Mouse (Mus musculus): ENCODE results near the gene Zc3h10.
"Not testable (repeated sequence)": the region's sequence is repeated elsewhere in the genome, so short reads cannot be mapped to it uniquely, and the experiment has no call there.

Gene Zc3h10

DNA sequence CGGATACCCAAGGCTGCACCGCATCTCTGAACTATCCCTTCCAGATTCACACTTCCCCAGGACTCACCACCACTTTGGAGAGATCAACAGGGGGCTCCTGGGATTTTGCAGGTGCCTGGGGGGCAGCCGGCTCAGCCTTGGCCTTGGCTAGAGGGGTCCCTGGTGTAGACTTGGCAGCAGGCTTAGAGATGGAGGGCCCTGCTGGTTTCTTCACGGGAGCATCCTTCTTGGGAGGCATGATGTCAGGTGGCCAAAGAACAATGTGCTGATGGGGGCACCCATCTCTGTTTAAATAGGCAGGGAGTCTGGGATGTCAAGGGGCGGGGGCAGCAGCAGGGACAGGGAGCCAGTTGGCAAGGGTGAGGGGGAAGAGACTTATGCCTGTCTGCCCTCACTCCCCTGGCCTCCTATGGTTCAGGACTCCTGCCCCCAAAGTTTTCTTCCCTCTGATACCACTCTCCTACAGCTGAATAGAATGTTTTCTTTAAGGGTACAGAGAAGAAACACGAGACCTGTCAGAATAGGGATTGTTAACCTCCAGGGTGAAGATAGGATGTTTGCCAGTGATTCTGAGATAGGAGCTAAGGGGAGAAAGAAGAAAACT lies 50.3 kb downstream of the Zc3h10 start:
- DNase-seq (ENCODE audit: inconsistent ontology term): no peak

DNA sequence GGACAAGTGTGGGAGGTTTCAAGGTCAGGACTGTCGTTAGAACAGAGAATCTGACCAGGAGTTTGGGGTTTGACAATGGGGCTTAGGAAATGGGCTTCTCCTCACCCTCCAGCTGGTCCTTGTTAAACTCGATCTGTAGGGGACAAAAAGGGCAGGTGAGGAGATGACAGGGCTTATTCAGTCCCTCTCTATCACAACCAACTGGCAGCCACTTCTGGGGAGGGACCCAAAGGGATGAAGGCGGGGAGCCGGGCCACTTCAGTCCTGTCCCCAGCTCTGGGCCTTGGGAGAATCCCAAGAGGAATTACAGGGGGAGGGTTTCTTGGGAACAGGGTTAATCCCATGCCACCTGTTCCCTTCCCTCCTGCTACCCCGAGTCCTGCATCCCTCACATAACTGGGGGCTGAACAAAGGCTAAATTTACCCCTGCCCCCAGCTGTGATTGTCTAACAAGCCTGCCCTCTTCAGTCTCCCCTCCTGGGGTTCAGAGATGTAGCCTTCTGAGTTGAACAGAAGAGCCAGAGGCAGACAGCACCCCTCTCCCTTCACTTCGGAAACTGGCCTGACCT lies 51.0 kb downstream of the Zc3h10 start:
- no peak for DNase-seq (ENCODE audit: inconsistent ontology term)

DNA sequence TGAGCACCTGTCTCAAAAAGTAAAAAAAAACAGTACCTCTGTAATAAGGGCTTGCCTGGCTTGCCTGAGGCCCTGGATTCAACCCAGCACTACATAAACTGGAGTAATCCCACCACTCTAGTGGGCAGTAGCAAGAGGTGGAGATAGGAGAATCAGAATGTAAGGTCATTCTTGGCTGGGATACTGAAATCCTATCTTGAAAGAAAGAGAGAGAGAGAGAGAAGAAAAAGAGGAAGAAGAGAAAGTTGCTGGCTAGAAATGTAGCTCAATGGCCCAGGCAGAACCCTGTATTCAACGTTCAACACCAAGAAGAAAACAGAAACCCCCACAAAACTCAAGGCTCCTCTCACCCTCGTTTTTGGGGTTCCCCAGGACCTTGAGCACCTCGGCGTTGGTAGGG lies 51.7 kb downstream of the Zc3h10 start:
- no peak for DNase-seq (ENCODE audit: inconsistent ontology term)

DNA sequence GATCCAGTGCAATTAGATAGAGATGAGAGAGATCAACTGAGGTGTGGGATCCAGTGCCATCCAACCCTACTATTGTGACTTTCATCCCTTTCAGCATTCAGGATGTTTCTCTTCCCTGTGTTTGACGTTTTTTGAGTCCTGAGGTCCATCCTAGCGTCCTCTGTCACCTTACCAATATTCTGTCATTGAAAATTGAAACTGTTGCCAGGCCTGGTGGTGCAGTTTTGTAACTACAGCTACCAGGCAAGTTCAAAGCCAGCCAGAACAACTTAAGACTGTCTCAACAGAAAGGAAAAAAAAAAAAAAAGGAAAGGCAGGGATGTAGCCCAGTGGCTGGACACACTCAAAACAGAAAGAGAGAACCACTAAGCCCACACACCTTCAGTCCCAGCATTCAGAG lies 52.3 kb downstream of the Zc3h10 start:
- DNase-seq (ENCODE audit: inconsistent ontology term): no peak

DNA sequence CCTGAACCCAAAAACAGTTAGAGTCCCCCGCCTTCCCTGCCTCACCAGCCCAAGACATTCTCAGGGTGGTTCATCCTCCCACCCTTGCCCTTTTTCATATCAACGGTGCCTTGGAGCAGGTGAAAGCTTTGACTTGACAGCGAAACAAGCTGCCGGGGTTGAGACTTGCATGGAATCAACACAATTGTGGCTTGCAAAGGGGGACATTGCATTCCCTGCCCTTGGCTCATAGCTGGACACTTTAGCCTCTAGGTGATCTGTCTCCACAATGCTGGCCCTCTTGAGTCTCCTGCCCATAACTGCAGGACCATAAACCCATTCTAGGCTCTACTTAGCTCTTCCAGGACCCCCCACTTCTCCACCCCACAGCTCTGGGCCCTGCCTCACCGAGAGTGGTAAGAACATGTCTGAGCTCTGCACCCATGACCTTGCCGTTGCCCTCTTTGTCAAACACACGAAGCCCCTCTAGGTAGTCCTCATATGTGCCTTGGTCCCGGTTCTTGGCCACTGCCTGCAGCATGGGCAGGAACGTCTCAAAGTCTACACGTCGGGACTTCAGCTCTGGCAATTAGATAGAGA lies 52.8 kb downstream of the Zc3h10 start:
- no peak for DNase-seq (ENCODE audit: inconsistent ontology term)

DNA sequence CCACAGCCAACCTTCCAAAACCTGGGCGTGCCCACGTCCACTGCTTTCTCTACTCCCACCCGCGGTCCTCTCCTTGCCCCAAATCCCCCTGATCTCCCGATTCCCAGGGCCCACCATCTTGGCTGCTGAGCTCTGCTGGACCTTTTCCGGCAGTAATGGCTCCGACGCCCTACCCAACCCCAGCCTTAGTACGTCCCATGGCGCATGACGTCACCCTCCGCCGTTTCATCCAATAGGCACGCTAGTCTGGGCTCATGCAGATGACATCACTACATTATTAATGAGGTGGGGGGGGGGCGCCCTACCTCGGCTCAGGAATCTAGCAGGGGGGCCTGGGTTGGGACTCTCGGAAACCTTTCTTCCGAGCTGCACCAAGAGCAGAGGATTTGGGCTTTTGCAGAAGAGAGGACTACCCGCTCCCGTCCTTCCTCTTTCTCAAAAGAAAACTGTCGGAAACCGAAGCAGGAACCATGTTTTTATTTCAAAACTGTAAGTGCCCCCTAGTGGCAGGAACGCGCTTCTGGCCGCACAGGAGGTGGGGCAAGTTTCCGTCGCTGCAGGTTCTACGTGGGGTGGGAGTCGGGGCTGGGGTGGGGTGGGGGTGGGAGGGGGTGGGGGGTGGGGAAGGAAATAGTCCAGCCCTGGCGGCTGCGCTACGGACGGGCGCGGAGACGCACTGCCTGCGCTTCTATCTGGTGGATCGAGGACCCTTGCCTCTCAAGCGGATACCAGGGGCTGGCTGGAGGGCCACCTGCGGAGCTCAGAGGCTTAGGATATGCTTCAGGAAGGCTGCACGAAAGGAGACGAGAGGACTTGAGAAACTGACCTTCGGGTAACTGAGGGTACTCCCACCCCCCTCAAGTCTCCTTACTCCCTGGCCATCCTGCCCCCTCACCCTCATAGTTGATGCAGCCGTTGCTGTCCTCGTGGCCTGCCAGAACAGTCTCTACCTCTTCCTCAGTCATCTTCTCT lies 53.6 kb downstream of the Zc3h10 start, which contains the start of gene Myl6:
Gene Myl6 (minus strand): TSS at position 451 of the 972 bp plus-strand sequence.
- peak; percentile 99 for DNase-seq (ENCODE audit: inconsistent ontology term)

DNA sequence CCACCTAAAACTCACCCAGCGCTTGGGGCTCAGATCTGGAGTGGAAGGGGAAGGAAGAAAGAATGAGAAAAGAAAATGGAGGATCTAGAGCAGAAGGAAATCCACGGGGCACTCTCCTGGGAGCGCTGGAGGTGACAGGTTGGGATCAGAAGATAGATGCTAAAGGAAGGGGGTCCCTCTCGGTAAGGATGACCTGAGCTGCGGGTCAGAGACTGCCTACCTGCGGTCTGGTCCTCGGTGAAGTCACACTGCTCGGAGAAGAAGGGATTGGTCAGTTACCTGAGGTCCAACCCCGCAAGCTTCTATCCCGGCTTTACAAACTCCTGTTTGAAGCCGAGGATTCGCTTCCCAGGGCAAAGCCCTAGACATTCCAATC lies 54.3 kb downstream of the Zc3h10 start:
- DNase-seq (ENCODE audit: inconsistent ontology term): no peak

DNA sequence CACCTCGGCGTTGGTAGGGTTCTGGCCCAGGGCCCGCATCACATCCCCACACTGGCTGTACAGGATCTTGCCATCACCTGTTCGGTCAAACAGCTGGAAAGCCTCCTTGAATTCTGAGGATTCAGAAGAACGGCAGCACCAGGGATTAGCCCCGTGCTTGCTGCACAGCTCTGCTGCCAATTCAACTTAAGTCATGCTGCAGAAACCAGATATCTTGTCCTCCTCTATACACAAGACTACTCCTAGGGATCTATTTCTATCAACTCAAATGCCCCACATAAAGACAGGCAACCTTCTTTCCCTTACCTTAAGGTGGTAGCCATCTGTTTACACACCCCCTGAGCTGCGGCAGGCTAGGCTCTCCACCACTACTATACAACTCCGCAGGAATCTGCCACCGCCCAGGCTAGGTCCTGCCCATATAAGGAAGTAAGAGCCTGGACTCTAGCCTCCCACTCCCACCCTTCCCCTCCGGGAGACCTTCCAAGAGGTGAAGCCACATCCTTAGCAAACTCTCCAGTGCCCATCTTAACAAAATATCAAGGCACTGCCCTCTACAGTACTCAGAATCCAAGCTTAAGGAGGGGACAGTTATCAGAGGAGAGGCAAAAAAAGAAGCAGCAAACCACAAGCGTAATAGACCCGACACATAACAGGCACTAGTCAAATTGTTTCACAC lies 54.8 kb downstream of the Zc3h10 start:
- DNase-seq (ENCODE audit: inconsistent ontology term): peak; percentile 92

DNA sequence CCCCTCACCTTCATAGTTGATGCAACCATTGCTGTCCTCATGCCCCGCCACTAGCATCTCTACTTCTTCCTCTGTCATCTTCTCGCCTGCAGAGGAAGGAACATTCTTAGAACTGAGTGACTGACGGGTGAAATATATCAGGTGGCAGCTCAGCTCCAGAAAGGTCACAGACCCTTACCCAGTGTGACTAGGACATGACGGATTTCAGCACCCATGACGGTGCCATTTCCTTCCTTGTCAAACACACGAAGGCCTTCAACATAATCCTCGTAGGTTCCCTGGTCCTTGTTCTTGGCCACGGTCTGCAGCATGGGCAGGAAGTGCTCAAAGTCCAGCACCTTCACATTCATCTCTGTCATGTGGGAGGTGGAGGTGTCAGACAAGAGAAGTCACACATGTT lies 55.5 kb downstream of the Zc3h10 start:
- not testable (repeated sequence) for DNase-seq (ENCODE audit: inconsistent ontology term)
